Mouse (Mus musculus) spleen, adult 18-20 months (tissue): ENCODE results near the gene Apba2.

Source experiments
- DNase-seq, 2 experiments: peaks; one replicate each; pipeline ENCODE4 v3.0.0; 2022; ENCODE audit warnings: mixed read lengths in 2 of 2

Apba2 gene

GRCm38 (mm10) chr7:64595256-64595655 lies 93.8 kb downstream of the Apba2 start:
- no peak for DNase-seq

GRCm38 (mm10) chr7:64596652-64597051 lies 95.1 kb downstream of the Apba2 start:
- no peak for DNase-seq

DNA sequence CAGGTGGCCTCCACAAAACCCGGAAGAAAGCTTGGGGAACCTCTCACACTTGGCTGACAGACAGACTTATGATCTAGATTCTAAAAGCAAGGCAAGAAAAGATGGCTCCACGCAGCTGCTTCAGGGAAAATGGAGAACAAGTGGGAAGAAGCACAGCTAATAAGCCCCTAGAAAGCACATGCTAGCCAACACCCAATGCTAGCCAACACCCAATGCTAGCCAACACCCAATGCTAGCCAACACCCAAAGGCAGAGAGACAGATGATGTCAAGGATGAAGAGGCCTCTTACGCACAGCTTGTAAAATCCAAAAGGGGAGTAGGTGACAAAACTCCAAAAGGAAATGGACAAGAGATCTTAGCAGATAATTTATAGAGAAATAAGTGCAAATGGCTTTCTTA lies 108.4 kb downstream of the Apba2 start:
- no peak for DNase-seq

GRCm38 (mm10) chr7:64610875-64611274 lies 109.4 kb downstream of the Apba2 start:
- DNase-seq, result no peak

- DNase-seq, result no peak
Observed at GRCm38 (mm10) chr7:64619261-64619660, 117.8 kb downstream of the Apba2 start.

- DNase-seq, result no peak
Observed at GRCm38 (mm10) chr7:64626494-64626893, 125.0 kb downstream of the Apba2 start.

- DNase-seq, result no peak
Observed at GRCm38 (mm10) chr7:64627972-64628655, 126.6 kb downstream of the Apba2 start.

DNA sequence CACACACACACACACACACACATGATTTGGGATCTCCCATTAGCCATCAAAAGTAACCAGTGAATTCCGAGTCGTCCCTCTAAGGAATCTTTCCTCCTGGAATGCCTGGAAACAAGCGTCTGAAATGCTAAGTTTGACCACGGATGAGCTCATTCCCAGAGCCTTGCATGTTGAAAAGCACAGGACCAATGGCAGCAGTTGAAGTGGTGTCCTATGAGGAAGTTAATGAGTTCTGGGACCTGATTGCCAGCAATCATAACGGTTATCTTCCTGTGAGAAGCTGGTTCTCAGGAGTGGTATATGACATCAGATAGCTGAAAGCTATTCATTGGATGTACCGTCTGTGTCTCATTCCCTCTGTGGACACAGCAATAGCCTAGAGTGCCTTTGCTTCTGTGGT lies 129.2 kb downstream of the Apba2 start:
- DNase-seq, result no peak

GRCm38 (mm10) chr7:64631131-64631530 lies 129.6 kb downstream of the Apba2 start:
- DNase-seq, result no peak

DNA sequence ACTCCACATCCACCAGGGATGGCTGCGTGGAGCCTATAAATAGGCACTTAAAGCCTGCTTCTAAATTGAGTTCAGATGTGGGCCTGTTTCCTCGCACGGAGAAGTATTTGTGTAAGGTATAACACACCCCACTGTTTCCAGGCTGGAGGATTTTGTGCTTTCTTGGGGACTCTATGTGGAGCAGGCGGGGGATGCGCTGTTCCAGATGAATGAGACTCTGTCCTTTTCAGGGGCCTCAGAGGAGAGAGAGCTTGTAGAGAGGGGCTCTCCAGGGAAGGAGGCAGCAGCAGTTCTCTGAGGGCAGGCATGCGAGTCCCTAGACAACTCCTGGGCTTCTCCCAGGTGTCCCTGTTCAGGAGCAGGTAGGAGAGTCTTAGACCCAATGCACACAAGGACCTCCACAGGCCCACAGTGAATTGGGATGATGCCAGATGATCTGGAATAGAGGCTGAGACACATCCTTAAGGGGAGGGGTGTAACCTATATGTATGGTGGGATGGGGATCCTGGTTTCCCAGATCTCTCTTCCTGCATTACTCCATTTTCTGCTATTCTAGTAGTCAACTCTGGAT lies 130.4 kb downstream of the Apba2 start:
- DNase-seq, result no peak

GRCm38 (mm10) chr7:64633182-64633581 lies 131.7 kb downstream of the Apba2 start:
- DNase-seq, result no peak

- DNase-seq, result no peak
Observed at GRCm38 (mm10) chr7:64633916-64634315, 132.4 kb downstream of the Apba2 start.

GRCm38 (mm10) chr7:64634482-64634881 lies 133.0 kb downstream of the Apba2 start:
- DNase-seq, result no peak

DNA sequence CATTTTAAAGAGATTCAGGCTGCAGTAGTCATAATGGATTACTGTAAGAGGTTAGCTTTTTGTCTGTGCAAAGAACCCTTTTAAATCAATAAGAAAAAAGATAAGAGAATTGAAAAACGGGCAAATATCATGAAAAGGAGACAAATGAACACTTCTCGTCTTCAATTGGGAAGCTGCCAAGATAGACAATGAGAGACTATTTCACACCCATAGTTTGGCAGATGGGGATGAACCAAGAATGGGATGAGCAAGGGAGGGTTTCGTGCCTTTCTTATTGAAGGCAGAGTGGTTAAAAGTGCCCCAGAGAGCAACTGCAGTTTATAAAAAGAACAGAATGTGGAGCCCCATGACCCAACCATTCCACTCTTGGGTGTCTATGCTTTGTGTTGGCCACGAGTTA lies 137.4 kb downstream of the Apba2 start:
- no peak for DNase-seq

DNA sequence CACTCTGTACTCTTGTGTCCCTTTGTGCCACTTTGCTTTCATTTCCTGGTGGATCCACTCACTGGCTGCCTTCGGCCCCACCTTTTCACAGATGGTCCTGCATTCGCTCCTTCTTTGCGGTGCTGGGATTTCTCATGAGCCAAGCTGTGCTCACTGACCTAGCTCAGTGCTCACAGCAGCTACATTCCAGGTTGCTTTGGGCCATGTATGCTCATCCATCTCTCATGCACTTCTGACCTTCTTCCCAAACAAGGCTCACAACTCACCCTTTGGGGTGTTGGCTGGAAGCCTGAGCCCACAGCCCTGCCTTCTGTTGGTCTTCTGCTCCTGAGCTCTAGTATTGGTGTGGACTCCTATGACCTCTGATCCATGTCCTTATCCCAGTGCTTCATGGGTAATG lies 139.1 kb downstream of the Apba2 start:
- DNase-seq, result no peak

GRCm38 (mm10) chr7:64642903-64643302 lies 141.4 kb downstream of the Apba2 start:
- DNase-seq, result no peak

DNA sequence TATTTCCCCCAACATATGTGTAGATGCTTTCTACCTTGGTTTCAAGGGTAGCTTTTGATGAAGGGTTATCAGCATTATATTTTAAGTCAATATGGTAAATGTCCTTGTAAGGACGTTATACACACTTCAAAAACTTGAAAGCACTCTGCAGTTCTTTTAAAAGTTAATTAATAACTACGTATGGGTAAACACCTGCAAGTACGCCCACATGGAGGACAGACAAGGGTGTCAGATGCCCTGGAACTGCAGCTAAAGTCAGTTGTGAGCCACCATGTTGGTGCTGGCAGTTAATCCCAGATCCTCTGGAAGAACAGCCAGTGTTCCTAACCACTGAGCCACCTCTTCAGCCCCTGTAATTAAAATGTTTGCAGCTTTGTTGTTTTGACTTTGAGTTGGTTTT lies 144.0 kb downstream of the Apba2 start:
- no peak for DNase-seq

DNA sequence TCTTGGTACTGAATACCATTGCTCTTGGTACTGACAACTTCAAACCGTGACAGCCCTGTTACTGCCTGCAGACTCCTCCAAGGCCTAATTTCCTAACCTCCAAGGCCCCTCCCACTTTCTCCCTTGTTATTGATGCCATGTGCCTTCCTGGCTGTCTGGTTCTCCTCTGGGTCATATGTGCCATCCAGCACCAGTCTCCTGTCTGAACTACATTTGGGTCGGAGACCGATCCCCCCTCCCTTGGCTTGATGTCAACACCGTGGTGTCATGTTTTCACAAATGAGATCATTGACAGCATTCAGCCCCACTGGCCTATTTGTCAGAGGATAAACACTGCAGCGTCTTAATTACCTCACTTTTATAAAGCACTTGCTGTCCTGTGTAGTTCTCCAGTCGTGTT lies 144.5 kb downstream of the Apba2 start:
- DNase-seq, result no peak

DNA sequence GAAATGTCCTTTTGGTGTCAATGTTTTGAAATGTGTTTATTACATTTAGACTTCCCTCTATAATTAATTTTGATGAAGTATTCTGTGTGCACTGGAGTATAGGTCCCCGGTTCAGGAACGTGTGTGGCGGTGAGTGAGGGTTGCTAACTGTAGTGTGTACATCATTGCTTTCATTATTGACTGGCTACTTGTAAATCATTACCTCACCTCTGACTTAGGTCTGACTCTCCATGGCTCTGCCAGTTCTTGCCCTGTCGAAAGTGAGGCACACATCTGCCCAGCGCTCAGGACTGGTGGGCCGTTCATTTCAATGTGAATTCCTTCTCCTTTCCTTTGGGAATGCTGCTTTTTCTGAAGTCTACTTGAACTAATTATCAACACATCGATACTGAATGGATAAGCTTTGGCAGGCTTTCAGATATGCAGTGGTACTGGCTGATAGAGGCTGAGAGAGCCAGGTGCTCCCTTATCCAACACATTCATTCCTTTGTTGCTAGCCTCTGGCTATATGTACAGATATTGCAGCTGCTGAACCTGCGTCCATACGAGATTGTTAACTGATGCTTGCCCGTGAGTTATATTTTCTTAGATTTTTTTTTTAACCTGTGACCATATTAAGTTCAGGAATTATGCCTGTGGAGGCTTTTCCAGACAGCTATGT lies 147.6 kb downstream of the Apba2 start:
- DNase-seq, result no peak

DNA sequence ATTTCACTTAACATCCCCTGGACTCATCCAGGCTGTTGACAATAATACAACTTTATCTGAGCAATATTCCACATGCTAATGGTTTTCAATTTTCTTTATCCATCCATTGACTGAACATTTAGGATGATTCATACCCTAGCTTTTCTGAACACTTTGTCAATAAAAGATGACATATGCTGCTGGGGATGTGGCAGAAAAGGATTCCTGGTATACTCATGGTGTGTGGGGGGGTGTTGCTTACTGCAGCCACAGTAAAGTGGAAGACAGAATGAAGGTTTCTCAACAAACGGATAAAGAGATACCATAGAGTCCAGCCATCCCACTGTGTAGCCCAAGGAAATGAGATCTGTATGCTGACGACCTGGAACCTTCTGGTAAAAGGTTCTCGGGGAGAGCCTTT lies 150.5 kb downstream of the Apba2 start:
- no peak for DNase-seq

DNA sequence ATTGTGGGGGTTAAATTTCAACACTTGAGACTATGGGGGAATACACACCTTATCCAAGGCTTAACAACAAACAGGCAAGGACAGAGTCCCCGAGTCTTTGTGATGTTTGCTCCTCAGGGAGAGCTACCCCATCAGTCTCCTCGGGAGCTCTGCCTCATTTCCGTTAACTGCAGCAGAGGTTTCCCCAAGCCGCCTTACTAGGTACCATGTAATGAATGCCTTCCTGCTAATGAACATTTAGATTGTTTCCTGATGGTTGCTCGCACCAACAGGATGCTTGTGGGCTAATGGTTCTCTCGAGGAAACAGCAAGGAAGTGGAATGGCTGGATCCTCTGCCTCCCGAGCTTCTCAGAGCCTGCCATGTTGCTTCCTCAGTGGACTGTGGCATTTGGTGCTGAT lies 155.3 kb downstream of the Apba2 start:
- DNase-seq, result no peak

- DNase-seq, result no peak
Observed at GRCm38 (mm10) chr7:64658914-64659313, 157.4 kb downstream of the Apba2 start.

DNA sequence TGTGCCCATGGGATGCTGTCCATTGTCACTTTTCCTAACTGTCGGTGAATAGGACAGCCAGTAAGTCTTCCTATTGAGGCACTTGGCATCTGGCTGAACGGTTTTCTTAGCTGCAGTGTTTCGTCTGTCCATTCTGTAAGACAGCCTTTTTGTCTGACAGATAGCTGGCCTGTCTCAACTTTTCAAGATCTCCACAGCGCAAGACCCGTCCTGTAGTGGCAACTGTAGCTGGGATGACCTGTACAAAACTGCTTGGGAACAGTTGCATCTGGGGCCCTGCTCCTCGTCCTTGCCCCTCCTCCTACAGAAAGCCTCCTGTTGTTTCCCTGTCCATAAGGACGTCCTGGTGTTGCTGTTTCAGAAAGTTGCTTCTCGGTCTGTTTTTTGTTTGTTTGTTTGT lies 157.8 kb downstream of the Apba2 start:
- no peak for DNase-seq

DNA sequence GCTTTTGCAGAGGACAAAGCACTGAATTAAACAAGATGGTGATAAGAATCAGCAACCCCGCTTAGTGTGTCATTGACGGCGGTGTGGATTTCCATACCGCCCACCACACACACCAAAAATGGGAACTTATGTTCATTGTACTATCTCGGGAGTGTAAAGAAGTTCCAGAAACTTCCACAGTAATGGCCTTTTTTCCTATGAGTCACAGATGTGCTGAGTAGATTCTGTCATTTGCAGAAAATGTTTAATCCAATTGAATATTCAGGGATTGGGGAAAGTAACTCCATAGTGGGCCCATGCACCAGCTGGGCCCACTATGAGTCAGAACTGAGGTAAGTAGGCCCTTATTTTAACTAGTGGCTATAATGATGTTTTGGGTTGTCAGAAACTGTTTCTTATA lies 161.0 kb downstream of the Apba2 start:
- DNase-seq, result no peak

DNA sequence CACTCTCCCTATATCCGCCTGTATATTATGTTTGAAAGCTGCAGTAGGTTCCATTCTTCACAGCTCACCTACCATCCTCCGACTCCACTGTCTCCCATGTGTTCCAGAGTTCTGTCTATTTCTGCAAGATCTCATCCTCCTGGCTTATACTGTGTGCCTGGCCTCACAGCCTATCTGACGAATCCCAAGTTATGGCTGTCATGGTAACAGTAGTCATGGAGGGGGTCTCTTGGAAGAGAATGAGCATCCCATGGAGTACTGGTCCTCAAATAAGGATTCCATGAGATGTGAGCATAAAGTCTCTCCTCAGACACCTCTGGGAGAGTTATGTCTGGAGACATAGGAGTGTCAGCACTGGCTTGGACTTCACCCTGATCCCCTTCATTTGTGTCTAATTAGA lies 162.1 kb downstream of the Apba2 start:
- no peak for DNase-seq
